Mouse (Mus musculus) cerebellum, adult 9-11 months (tissue): ENCODE results near the gene Armh4.
A peak's percentile ranks its signal among the peaks of the same experiment; 100 is the strongest.
"Not testable (repeated sequence)": the region's sequence is repeated elsewhere in the genome, so short reads cannot be mapped to it uniquely, and the experiment has no call there.

Experiments
- DNase-seq: peaks from one replicate; pipeline ENCODE4 v3.0.0; 2022

The Armh4 gene

DNA sequence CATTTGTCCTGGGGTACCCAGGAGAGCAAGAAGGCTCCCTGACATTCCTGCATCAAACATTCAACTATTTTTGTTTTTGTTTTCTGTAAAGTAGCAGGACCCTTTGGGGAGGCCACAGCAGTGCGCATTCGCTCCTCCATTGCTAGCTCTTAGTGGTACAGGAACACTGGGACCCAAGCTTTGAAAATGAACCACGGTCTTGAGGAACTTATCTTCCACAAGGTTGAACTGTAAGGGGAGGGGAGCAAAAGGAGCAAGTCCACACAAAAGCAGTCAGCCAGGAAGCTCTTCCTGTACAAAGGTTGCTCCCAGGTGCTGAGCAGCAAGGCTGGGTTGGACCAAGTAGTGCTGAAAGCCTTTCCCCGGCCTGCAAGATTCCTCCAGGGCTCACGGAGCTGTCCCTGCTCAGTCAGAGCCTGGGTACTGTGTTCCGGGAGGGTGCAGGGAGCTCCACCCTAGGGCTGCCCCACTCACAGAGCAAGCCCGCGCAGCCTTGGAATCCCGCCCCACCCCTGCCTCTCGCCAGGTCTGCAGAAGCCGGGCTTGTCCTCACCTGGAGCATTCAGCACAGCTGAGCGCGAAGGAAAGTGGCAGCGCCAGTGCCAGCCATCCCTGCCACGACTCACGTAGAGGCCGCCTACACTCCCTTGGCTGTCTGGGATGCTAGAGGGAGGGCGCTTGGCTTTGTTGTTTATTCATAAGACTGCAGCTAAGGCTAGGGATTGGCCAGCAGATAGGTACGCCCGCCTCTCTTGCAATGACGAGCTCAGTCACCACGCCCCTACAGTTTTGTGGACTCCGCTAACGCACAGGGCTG, at the start of gene Armh4:
Gene Armh4 (minus strand): TSS at position 669 of the 817 bp plus-strand sequence.
- DNase-seq = peak; percentile 96

- DNase-seq = no peak
Measured at GRCm38 (mm10) chr14:49829192-49830171, 46.3 kb upstream of the Armh4 start.

DNA sequence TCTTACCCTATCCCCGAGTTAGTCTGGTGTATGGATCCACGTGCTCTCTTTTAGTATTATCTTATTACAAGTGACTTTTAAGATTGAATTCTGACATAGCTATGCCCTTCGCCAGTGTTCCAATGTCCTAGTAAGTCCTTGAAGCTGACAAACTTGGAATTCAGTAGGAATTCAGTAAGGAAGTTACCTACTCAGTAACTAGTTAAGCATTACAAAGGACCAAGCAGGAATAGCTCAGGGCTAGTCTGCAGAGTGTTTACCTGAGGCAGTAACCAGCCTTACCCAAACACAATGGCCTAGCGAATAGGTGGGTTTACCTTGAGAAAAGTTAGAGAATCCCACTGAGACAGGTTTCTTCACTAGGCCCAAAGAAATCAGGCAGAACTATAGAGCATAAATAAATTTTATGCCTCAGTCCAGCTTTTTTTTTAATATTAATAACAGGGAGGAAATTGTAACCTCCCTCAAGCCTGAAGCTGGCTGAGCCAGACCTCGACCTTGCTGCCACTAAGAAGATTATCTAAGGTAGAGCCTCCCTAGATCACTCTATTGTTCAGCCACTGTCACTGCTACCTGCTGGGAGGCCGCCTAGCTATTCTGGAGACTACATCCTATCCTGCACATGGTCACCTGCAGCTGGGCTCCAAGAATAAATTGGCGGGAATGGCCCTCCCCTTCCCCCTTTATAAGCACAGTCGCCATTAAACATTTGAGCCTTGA, 36.7 kb upstream of the Armh4 start:
- not testable (repeated sequence) for DNase-seq

- DNase-seq = not testable (repeated sequence)
Measured at GRCm38 (mm10) chr14:49818713-49819208, 35.6 kb upstream of the Armh4 start.

GRCm38 (mm10) chr14:49812966-49813365, 29.8 kb upstream of the Armh4 start:
- not testable (repeated sequence) for DNase-seq

- peak; percentile 82 for DNase-seq
Measured at GRCm38 (mm10) chr14:49805051-49805450, 21.9 kb upstream of the Armh4 start.

- peak; percentile 79 for DNase-seq
Measured at GRCm38 (mm10) chr14:49801444-49801843, 18.3 kb upstream of the Armh4 start.

DNA sequence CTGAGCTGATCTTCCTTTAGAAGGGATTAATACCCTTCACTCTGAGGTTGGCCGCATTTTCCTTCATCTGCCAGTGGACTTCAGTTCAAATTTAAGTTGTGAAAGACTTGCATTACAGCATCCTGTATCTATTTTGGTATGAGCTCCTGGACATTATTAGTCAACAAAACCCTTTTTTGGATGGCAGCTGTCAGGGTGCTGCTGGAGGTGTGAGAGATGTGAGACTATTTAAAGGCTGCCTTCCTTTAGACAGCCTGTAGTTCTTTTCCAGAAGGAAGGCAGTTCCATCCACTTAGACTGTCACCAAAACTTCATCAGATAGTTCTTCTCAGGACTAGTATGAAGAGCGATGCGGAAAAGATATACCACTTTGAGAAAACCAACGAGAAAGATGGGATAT, 10.8 kb upstream of the Armh4 start:
- no peak for DNase-seq

GRCm38 (mm10) chr14:49790542-49790941, 7.4 kb upstream of the Armh4 start:
- no peak for DNase-seq

- peak; percentile 77 for DNase-seq
Measured at GRCm38 (mm10) chr14:49785793-49786192, 2.6 kb upstream of the Armh4 start.

DNA sequence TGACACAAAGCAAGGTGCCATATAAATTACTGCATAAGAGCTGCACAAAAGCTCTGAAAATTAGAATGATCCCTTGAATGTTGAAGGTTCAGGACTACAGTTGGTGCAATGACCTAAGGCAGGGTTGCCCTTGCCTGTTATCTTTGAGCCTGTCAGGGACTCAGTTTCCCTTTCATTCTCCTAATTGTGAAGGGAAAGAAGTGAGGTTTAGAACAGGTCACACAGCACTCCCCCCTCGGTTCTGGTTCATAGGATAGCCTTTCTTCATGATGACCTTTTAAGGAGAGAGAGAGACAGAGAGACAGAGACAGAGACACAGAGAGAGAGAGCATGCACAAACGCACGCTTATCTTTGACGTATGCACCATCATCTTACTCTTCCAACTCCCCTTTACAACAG, 683 bp upstream of the Armh4 start:
- no peak for DNase-seq

- peak; percentile 66 for DNase-seq
Measured at GRCm38 (mm10) chr14:49780416-49780815, 2.8 kb downstream of the Armh4 start.

DNA sequence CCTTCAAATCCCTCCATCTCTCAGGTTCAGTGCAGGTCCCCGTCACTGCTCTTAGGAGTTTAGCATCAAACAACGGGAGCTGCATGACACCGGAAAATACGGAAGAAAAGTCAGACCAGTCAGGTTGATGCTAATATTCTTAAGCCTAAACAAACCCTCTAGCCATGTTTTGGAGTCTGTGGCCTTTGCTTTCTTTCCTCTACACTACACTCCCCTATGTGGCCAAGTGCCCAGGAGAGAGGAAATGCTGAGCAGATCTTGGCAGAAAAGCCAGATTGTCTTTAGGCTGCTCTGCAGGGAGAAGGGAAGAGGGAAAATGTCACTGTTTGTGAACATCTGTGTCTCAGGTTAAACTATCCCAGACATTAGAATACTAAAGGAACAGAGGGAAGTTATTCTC, 5.6 kb downstream of the Armh4 start:
- DNase-seq = peak; percentile 83

- peak; percentile 78 for DNase-seq
Measured at GRCm38 (mm10) chr14:49771746-49772145, 11.4 kb downstream of the Armh4 start.

- no peak for DNase-seq
Measured at GRCm38 (mm10) chr14:49766601-49767000, 16.6 kb downstream of the Armh4 start.

GRCm38 (mm10) chr14:49755845-49756244, 27.3 kb downstream of the Armh4 start:
- no peak for DNase-seq

DNA sequence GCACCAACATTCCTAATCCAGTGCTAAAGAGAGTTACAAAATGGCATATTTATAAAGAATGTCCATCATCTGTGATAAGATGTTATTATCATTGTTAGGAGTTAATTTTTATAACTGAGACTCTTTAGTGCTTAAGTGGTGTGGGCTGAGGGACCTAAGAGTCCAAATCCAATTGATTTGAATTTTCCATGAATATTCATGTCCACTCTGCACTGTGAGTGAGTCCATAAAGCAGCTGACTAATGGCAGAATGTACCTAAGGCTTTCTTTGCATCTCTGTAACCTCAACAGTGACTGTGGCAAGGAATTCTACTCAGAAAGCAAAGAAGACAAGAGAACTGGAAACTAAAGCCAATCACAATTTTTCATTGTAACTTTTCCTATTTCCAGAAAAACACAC, 30.6 kb downstream of the Armh4 start:
- no peak for DNase-seq

GRCm38 (mm10) chr14:49745874-49746273, 37.3 kb downstream of the Armh4 start:
- DNase-seq = no peak

DNA sequence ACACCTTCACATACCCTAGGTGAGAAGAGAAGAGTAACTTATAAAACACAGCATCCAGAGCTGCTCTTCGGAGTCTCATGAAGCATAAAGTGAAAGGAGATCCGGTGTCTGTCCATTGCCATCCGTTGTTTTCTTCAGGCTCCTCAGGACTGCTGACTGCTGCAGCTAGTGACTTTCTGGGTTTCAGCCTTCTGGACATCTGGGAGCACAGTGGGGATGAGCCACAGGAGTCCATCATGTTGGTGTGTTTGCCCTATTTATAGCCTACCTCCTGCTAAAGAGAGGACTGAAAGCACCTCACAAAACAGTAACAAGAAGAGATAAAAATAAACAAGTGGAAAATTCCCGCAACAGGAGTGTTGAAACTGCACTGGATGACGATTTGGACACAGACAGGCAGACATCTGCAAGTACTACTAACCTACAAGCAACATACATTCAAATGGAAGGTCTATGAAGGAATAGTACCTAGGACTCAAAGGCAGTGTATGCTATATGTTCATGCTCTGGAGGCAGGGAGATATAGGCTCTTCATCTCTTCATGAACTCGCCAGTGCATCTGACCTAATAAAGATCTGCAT, 39.1 kb downstream of the Armh4 start:
- peak; percentile 92 for DNase-seq

DNA sequence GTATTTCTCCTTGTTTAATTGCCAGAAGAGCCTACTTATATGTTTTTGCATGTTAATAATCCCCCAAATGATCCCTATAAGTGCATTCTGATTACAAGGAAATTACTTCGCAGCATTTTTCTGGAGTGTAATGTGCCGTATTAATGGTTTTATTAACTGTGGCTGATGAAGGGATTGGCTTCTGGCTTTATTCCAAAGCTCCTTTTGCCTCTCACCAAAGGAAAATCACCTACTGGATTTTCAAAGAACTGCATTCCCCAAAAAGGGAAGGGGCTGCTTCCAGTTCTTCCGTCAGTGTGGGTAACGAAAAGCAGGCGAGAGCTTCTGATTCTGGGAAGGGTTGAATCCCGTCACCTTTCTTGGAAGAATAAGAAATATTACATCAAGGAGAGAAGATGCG, 43.9 kb downstream of the Armh4 start:
- no peak for DNase-seq

DNA sequence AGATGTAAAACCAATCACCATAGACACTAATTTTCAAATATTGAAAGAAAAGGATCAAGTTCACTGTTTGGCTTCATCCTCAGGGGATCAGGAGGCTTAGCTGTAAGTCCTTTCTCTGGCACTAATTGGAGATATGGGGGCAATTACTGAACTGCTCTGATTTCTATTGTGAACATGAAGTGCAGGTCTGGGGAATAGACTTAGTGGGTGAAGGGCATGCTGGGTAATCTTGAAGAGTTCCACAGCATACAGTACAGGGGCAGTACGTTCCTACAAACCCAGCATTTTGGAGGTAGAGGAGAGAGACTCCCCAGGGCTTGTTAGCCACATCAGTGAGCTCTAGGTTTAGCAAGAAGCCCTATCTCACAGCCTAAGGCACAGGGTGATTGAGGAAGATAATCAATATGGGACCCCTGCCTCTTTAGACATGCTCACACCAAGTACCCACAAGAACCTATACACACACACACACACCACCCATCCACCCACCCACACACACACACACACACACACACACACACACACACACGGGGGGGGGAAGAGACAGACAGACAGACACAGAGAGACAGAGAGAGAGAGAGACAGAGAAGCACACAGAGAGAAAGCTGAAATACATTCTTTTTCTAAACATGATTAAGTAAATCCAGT, 44.6 kb downstream of the Armh4 start:
- DNase-seq = no peak

DNA sequence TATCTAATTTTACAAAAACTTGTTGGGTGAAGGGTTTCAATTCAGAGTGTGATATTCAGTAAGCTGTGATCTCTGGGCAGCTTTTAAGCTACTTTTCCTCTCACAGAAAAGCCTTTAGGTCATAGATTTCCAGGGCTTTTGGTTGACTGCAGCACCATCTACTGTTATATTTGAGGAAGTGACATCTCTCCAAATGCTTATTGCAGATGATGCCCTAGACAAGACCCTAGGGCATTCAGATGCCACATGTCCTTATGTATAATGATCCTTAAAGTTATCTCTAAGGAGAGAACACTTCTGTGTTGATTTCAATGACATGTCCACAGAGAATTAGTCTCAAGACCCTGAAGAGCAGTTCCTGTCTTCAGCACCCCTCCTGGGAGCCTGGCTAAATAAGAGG, 49.2 kb downstream of the Armh4 start:
- peak; percentile 31 for DNase-seq
